Mouse (Mus musculus): ENCODE measurements around the gene 1700025G04Rik. TPM values are rescaled to one million over a fixed set of nuclear protein-coding genes. Genes with fewer than 3 reads are reported as not detected.

1700025G04Rik gene
- 20.3 to 79.7 TPM (median 27.8 TPM) in 3 replicates for total RNA-seq (2017)

DNA sequence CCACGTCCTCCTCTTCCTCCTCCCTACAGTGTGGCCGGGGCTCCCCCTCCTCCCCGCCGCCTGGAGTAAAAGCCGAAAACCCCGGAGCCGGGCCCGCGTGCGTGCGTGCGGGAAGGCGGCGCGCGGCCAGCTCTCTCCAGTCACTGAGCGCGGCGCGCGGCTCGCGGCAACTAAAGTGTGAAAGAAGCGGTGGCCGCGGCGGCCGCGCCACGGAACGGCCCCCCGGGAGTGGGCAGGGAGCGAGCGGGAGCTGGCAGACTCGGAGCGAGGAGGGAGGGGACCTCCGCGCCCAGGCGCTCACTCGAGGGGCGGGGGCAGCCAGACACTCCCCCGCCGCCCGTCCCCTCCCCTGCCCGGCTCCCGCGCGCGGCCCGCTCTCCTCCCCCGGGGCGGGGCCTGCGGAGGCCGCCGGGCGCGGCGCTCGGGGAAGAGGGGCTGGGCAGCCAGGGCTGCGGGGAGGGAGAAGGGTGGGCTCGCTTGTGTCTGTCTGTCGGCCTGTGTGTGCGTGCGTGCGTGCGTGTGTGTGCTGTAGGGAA, at the start of gene 1700025G04Rik:
1700025G04Rik (minus strand) TSS at position 108 of the 536 bp plus-strand sequence.
- ATAC-seq (replicated peaks; ENCODE audit: insufficient number of reproducible peaks, low FRiP score, low TSS enrichment, poor library complexity, severe bottlenecking) = peak; percentile 51; the same call in 1 of the 2 replicates

DNA sequence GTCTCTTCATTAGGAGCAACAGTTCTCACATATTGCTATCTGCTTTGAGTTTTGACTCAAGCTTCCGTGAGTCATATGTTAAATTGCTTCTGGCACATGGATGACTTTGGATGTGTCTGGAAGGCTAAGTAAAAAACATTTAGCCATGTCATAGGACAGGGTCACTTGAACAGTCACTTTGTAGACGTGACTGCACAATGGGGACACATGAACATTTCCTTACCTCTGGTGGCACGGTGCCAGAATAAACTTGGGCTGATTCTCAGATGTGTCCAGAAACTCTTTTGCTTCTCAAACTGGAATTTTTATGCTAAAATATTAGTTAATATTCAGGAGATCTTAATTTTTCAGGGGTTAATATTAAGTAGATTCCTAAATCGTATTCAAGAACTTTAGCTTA, 49.6 kb upstream of the 1700025G04Rik start:
- no peak for ATAC-seq (replicated peaks; ENCODE audit: insufficient number of reproducible peaks, low FRiP score, low TSS enrichment, poor library complexity, severe bottlenecking)

DNA sequence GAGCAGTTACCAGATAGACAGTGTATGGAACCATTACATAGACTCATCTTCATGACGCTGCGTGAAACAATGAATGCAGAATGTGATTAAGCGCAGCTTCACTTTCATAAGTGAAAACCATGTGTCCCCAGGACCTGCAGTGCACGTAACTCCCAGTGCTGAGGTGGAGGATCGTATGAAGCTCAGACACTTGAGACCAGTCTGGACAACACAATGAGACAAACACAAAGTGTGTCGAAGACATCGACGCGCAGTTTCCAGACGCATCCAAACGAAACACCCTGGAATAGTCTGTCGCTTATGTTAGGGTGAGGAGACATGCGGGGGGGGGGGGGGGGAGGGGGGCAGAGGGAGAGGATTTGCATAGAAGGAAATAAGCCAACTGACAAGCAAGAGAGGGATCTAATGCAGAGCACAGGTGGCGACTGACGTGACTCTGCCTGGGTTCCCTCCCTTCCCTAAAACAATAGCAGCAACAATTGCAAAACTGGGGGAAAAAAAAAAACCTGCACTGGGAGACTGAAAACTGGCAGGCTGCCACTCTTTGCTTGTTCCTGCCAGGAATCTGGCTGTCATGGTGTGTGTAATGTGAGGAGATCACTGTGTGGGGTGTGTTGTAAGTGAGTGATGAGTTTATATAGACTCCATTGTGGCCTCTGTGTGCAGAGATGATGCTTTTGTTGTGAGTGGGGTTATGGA, 40.3 kb upstream of the 1700025G04Rik start:
- ATAC-seq (replicated peaks; ENCODE audit: insufficient number of reproducible peaks, low FRiP score, low TSS enrichment, poor library complexity, severe bottlenecking) = no peak

DNA sequence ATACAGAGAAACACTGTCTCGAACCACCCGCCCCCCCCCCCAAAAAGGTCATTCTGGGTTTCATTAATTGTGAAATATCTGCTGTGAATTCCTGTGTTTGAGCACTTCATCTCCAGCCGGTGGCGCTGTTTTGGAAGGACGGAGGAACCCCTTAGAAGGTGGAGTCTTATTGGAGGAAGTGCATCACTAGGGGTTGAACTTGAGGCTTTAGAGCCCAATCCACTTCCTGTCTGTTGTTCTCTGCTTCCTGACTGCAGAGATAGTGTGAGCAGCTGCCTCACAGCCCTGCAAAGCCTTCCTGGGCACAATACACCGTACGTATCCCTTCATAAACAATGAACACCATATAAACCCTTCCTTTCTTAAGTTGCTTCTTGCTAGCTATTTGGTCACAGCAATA, 35.5 kb upstream of the 1700025G04Rik start:
- ATAC-seq (replicated peaks; ENCODE audit: insufficient number of reproducible peaks, low FRiP score, low TSS enrichment, poor library complexity, severe bottlenecking) = no peak

DNA sequence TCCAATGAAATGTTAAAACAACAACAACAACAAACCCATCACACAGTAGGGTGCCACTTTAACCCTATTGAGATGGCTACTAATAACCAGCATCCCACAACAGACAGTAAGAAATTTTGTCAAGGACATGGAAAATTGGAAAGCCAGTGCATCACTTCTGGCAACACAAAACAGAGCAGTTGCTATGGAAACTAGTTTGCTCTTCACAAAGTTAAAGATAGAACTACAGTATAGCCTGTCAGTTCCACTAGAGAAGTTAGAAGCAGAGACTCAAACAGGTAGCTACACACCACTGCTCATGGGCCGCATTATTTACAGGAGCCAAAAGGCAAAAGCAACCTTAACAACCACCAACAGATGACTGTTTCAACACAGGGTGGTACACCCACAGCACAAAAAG, 20.2 kb upstream of the 1700025G04Rik start:
- no peak for ATAC-seq (replicated peaks; ENCODE audit: insufficient number of reproducible peaks, low FRiP score, low TSS enrichment, poor library complexity, severe bottlenecking)

DNA sequence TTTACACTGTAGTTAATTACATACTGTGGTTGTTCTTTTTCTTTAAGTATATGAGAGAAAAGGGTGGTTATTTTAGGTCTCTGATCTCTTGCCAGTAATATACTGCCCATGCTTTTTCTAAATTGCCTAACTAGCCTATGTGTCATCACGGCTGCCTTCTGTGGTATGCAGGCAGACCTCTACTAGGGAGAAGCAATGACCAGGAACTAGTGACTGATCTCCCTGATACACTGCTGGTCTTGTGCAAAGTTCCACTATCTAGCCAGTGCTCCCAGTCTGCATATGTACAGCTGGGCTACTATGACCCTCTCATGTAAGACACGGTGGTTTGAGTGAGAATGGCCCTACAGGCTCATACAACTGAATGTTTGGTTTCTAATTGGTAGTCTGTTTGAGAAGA, 16.2 kb upstream of the 1700025G04Rik start:
- ATAC-seq (replicated peaks; ENCODE audit: insufficient number of reproducible peaks, low FRiP score, low TSS enrichment, poor library complexity, severe bottlenecking) = no peak

DNA sequence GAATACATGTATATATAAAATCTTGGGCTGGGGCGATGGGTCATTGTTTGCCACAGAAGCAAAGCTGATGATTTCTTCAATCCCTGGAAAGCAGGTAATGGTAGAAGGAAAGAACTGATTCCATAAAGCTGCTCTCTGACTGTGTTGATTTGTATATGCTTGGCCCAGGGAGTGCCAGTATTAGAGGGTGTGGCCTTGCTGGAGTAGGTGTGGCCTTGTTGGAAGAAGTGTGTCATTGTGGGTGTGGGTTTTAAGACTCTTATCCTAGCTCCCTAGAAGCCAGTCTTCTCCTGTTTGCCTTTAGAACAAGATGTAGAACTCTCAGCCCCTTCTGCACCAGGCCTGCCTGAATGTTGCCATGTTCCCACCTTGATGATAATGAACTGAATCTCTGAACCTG, 15.3 kb upstream of the 1700025G04Rik start:
- no peak for ATAC-seq (replicated peaks; ENCODE audit: insufficient number of reproducible peaks, low FRiP score, low TSS enrichment, poor library complexity, severe bottlenecking)

DNA sequence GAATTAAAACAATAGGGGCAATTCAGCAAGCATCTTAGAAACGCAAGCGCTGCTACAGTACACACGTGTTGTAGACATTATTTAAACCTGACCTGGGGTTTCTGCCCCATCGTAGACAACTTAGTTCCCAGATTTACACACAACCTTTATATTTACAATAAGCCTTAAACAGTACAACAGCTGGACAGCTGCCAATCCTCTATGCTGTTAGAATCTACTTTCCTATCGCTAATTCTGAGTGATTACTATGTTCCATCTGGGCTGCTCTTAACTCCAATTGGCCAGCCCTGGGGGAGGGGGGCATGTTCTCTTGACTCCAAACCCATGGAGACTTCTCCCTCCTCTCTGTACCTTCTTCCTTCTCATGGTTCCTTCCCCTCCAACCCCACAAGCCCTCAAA, 11.8 kb upstream of the 1700025G04Rik start:
- ATAC-seq (replicated peaks; ENCODE audit: insufficient number of reproducible peaks, low FRiP score, low TSS enrichment, poor library complexity, severe bottlenecking) = no peak

DNA sequence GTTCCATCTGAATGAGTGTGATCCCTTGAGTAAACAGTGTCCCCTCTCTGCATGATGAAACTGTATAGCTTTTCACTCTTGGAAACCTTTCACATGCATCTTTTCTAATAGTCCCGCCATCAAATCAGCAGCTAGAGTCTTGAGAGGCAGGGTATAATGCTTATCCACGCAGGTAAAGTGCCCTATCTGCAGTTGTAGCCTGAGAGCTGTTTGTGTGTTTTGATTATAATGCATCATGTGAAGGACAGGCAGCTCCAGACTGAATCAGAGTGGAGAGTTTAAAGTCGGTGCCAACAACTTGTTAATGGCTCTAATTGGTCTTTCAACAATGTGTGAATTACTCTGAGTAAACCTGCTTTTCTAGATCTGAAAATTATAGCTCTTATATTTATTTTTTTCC, 6.1 kb upstream of the 1700025G04Rik start:
- no peak for ATAC-seq (replicated peaks; ENCODE audit: insufficient number of reproducible peaks, low FRiP score, low TSS enrichment, poor library complexity, severe bottlenecking)

DNA sequence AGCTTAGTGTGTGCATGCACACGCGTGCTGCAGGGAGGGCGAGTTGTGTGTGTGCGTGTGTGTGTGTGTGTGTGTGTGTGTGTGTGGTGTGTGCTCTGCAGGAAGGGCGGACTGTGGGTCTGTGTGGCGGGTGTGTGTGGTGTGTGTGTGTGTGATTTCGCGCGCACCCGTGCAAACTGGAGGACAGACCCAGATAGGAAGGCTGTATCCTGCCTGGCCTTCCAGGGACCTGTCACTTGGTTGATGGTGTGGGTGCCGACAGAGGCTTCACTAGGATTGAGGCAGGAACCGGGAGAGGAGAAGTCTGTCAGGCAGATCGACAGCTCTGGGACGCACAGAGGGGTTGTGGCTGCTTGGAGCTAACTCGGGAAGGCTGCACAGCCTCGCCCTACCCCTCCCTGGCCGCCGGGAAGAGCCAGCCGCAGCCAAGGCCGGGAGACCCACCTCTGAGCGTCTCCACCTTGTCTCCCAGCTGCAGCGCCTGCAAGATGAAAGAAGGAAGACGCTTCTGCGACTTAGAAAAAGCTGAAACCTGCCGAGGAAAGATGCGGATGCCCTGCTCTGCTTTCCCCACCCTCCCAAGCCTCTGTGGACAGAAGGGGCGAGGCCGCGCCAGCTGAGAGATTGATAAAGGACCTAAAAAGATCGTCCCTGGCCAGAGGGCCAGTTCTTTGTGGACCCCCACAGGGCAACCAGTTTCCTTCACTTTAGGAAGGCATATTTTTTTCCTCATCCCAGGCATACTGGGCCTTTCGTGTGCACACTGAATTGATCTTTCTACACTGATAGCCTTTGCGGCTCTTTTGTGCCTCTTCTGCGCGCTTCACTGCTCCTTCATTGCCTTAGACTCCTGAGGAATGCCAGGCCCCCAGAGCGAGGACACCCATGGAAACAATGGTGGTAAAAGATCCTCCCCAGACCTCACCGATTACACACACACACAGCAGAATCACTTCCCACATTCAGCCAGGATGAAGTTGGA, 930 bp upstream of the 1700025G04Rik start:
- ATAC-seq (replicated peaks; ENCODE audit: insufficient number of reproducible peaks, low FRiP score, low TSS enrichment, poor library complexity, severe bottlenecking) = peak; percentile 18; the same call in 1 of the 2 replicates

DNA sequence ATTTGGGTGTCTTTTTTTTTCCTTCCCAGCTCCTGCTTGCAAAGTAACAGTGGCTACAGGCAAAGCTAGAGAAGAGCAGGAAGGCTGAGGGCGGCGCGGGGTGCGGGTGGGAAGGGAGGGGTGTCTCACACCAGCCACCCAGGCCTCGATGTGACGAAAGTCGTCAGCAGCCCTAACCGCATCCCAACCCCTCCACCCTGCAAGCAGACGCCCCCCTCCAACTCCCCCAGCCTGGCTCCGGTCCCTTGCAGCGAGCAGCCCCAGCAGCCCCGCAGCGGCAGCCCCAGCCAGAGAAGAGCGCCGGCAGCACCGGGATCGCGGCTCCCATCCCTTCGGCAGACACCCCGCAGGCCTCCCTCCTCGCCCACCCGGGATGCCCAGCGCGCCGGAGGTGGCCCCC, 399 bp downstream of the 1700025G04Rik start:
- peak; percentile 2; the same call in 1 of the 2 replicates for ATAC-seq (replicated peaks; ENCODE audit: insufficient number of reproducible peaks, low FRiP score, low TSS enrichment, poor library complexity, severe bottlenecking)

DNA sequence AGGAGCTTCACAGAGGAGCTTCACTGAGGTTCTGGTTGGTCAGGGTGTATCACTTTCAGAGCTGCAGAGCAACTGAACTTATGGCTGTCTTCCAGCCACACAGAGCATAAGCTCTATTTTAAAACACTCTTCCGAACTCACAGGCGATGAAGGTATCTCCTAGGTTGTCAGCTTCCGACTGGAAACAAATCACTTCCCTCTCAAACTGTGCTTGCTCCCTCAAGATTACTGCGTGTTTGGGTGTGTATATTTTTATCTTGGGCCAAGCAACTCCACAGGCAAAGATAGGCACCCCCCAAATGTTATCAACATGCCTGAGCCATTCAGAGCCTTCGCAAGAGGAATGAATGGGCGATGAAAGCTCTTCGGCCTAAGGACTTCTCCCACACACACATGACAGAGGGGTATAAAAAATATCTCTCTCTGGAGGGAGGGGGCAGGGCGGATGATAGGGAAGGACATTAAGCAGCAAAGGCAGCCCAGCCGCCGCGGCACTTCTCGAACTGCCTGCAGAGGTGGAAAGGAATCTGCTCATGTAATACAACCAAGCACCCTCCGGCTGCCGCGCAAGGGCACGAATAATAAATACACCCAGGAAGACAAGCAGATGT, 1.0 kb downstream of the 1700025G04Rik start:
- no peak for ATAC-seq (replicated peaks; ENCODE audit: insufficient number of reproducible peaks, low FRiP score, low TSS enrichment, poor library complexity, severe bottlenecking)

DNA sequence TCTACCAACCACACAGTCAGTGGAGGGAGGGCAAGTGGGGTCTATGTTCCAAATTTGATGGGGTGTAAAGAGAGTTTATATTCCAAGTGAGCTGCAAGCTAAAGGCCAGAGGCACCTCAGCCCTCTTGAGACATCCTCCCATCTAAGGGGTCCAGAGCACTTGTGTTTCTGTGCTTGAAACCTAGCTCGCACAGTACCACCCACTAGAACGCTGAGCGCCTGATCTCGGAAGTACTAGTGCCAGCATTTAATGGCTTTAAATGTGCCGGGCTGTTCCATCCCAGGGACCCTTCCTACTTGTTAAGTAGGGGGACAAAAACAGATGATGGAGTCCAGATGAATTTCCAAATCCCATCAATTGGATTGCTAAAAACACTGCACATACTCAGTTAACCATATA, 1.9 kb downstream of the 1700025G04Rik start:
- no peak for ATAC-seq (replicated peaks; ENCODE audit: insufficient number of reproducible peaks, low FRiP score, low TSS enrichment, poor library complexity, severe bottlenecking)

DNA sequence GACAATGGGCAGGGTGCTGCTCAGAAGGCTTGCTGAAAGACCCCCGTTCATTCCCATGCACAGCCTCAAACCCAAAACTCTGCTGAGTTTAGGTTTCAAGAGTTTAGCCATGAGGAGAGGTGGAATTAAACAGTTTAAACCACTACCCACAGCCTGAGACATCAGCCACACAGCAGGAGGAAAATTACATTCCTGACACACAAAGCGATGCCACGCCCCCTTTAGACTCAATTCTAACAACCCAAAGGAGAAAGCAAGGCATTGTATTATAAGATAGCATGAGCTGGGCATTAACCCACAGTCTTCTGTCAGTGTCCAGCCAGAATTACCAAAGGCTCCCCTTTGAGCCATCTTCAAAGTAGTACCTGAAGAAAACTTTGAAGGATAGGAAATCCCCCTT, 3.0 kb downstream of the 1700025G04Rik start:
- no peak for ATAC-seq (replicated peaks; ENCODE audit: insufficient number of reproducible peaks, low FRiP score, low TSS enrichment, poor library complexity, severe bottlenecking)

DNA sequence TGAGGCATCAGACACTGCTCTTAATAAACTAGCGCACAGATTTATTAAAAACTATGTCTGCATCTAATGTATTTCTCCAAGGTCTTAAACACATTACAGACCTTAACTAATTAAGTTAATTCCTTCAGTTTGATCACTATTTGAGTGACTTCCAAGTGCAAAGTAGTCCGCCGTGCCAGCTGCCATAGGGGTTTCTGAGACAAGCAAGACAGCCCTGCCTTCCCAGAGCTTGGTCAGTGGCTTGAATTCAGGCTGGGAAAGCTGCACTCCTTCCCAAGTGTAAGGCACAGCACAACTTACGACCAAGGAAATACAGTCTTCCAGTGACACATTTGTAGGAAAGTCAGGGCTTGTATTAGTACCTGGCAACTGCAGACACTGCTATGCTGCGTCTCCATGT, 4.4 kb downstream of the 1700025G04Rik start:
- no peak for ATAC-seq (replicated peaks; ENCODE audit: insufficient number of reproducible peaks, low FRiP score, low TSS enrichment, poor library complexity, severe bottlenecking)

DNA sequence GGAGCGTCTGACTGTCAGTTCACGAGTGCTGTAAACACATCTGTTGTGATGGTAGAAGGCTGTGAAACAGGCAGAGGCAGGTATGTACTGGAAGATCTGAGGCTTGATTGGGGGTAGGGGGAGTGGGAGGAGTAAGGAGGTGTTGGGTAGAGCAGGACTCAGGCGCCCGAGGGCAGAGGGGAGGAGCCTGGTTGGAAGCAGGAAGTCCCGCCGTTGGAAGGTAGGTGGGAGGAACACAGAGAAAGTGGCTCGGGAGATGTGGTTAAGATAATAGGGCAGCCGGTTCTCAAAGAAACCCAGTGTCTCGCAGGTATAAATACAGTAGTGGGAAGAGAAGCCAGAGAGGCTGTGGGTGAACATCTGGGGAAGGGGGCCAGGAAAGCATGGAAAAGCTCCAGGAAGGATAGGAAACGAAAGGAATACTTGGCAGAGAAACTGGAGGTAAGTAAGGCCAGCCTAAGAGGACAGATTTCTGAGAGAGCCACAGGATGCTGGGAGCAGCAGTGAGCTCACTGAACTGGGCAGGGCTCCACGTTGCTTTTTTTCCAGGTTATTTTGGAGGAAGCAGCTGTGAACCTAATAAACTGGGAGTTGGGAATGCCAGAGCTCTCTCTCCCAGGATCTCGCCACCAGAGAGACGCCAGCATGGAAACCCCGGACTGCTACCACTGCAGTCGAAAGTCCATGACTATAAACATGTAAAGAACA, 5.1 kb downstream of the 1700025G04Rik start:
- peak; percentile 82 for ATAC-seq (replicated peaks; ENCODE audit: insufficient number of reproducible peaks, low FRiP score, low TSS enrichment, poor library complexity, severe bottlenecking)

DNA sequence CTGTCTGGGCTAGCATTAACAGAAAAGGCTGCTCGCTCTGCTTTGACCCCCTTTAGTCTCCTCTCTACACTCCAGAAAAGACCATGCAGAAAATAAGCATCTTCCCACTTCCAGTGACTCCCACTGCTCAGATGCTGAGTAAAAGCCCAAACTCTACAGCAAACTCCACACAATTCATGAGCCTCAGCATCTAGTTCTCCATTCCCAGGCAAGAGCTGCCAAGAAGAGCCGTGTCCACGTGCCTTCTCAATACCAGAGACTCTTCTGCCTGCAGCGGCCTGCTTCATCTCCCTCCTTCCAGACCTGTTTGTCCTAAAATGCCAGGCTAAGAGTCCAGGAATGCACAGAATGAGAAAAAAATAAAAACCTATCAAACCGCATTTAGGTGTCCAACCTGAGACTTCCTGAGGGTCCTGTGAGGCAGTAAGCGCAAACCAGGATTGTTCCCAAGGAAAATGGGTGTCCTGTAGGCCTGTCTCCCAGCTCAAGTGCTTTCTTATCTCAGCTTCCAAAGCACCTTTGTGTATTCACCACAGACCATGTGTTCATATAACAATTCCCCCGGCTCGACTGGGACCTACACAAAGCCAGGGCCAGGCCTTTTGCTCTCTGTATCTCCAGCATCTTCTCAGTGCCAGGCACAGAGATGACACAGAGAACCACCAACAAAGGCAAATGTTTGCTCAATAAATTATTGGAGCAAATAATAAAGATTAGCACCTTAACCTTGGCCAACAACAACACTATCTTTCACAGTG, 7.8 kb downstream of the 1700025G04Rik start:
- no peak for ATAC-seq (replicated peaks; ENCODE audit: insufficient number of reproducible peaks, low FRiP score, low TSS enrichment, poor library complexity, severe bottlenecking)

DNA sequence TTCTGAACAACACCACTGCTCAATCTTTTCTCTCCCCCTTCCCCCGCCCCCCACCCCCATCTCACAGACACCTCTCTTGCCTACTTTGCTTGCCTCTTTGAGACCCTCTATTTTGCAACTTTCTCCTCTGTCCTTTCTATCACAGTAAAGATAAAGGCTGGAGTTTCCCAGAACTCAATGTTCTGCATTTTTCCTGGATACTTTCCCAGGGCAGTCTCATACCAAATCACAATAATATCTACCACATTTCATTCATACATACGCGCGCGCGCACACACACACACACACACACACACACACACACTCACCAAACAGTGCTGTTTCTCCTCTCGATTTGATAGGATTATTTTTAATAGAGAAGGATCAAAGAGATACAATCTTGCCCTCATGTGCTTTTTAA, 8.8 kb downstream of the 1700025G04Rik start:
- no peak for ATAC-seq (replicated peaks; ENCODE audit: insufficient number of reproducible peaks, low FRiP score, low TSS enrichment, poor library complexity, severe bottlenecking)

All from monocyte, adult 5-6 weeks (primary cell).